Mouse (Mus musculus): Measurements from ENCODE around the gene Rph3al.

DNA sequence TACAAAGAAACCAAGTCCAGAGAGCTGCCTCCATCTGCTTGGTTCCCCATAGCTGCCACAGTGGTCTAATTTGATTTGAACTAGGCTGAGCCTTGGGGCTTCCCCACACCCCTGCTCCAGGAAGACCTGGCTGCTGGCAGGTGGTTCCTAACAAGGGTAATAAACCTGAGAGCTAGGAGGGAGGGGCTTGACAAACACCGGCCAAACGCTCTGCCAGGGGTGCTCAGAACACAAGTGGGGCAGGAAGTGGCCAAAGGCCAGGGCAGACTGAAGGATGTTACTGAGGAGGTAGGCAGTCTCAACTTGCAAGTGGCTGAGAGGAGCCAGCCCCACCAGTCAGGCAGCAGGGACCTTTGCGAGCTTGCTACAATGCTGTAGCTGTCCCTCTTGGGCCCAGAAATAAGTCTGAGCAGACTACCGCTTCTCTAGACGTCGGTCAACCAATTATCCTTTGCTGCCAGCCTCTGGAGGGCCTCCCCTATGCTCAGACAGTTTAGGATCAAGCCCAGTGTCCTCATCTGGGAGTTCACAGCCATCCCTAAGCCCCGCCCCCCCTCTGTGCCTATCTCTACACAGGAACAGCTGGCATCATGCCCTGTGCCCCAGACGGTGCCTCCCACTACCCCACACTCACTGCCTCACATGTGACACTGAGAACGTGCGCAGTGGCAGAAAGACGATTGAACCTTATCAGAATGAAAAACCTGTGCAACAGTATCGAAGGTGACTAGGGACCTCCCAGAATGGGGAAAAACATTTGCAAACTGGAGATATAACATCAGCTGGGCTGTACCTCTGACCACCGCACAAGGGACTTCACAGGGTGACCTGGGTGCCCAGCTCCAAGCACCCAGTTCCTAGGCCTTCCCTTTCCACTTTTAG is 11.6 kb downstream of the Rph3al start:
- TF ChIP-seq EP300 (optimal IDR thresholded peaks at IDR 0.05) (no peak), CTCF (IDR thresholded peaks at IDR 0.05; ENCODE audit: low read depth) (no peak)
